Comparison of ENCODE assay signal across 8 mouse cellular contexts in genomic region chr6:120916074-120916971, GRCm38 (mm10). TPM values are rescaled to one million over a fixed set of nuclear protein-coding genes. Genes with fewer than 3 reads are reported as not detected.
DNase-seq lines count a peak whose midpoint lies in the region; ATAC-seq lines count a peak whose summit lies in the region.

Gene Bid, minus strand, starts transcription at chr6:120916853.

- peak; percentile 96 for ATAC-seq in intestine, embryonic 15.5 days
- ATAC-seq in megakaryocyte-erythroid progenitor cell, adult 5-6 weeks (replicated peaks; ENCODE audit: low FRiP score, low TSS enrichment, poor library complexity, severe bottlenecking), result peak; percentile 69

- peak within 1 kb of the TSS; percentile 53 for H3K9ac ChIP-seq in intestine, embryonic 15.5 days

- H3K27ac ChIP-seq in intestine, embryonic 15.5 days, result peak within 1 kb of the TSS; percentile 56; the same call in 1 of the 2 replicates

- H3K4me2 ChIP-seq in intestine, embryonic 15.5 days (replicated peaks), result peak within 1 kb of the TSS; percentile 96

- intact Hi-C loops in gastrocnemius, postnatal 36 days (cut with DNase I), result no loop called here
- intact Hi-C loops in left cerebral cortex, postnatal 14 days (cut with DNase I), result no loop called here

- no peaks in the 10 kb centered on the region for H3K36me3 ChIP-seq in intestine, embryonic 15.5 days

- peak; percentile 96 for DNase-seq in adrenal gland, adult 2 months
- DNase-seq in embryo, embryonic 11.5 days (ENCODE audit: low read depth, low spot score), result peak; percentile 75
- peak; percentile 81 to 86 for DNase-seq in gastrocnemius, postnatal 36 days
- DNase-seq in left cerebral cortex, postnatal 14 days (ENCODE audit: low spot score in 2 of 2), result peak; percentile 79 to 82
- DNase-seq in right cerebral cortex, postnatal 25 days, result peak; percentile 81
- peak; percentile 84 to 92 for DNase-seq in urinary bladder, postnatal 4 days (ENCODE audit: low spot score in 2 of 2)

- peaks cover 19% of the 10 kb centered on the region for H3K4me1 ChIP-seq in intestine, embryonic 15.5 days (replicated peaks)

- H3K9me3 ChIP-seq in intestine, embryonic 15.5 days, result no peaks in the 10 kb centered on the region

- WGBS in intestine, embryonic 15.5 days, result 1% methylated on average over 59 of the region's 67 CpGs

- H3K27me3 ChIP-seq in intestine, embryonic 15.5 days (replicated peaks), result no peaks in the 10 kb centered on the region

- peak within 1 kb of the TSS; percentile 67 for H3K4me3 ChIP-seq in intestine, embryonic 15.5 days (replicated peaks)

RNA-seq across cellular contexts. Expression of gene Bid, which starts in this region (rescaled TPM):
- total RNA-seq in adrenal gland, adult 2 months (2021), result 1 to 10 TPM; 3.5 to 4.7 TPM
- 2.7 and 3.0 TPM in 2 replicates for polyA plus RNA-seq in adrenal gland, adult 2 months (2012; rRNA removed)
- under 1 TPM; 0.48 to 0.49 TPM for total RNA-seq in gastrocnemius, postnatal 36 days (2021)
- 20.9 and 21.0 TPM in 2 replicates for polyA plus RNA-seq in intestine, embryonic 15.5 days (2015; fragmentation: Nextera tagmentation; extraction: Ambion mirVana)
- 10 to 100 TPM; 10.7 to 12.7 TPM for total RNA-seq in left cerebral cortex, postnatal 14 days (2021)
- 55.4 TPM in 2 replicates for total RNA-seq in megakaryocyte-erythroid progenitor cell, adult 5-6 weeks (2014; fragmentation: Nextera tagmentation)
- 23.7 and 25.8 TPM in 2 replicates for total RNA-seq in megakaryocyte-erythroid progenitor cell, adult 5-6 weeks (2017)

Comparison
In these comparisons a context has a peak if more than half of its experiments do, and no peak if none do; other contexts are left out.
1. Peak in every context shown above with its lines: DNase-seq, ATAC-seq, H3K4me3 ChIP-seq and H3K27ac ChIP-seq.
2. Peak in DNase-seq in gastrocnemius, postnatal 36 days; RNA of the gene not detected or under 1 TPM.